Mouse (Mus musculus): Measurements from ENCODE around the gene Clec11a. TPM values are rescaled to one million over a fixed set of nuclear protein-coding genes. Genes with fewer than 3 reads are reported as not detected.
A peak's percentile ranks its signal among the peaks of the same experiment; 100 is the strongest.

Gene Clec11a
- polyA plus RNA-seq, 1 experiment = not detected

DNA sequence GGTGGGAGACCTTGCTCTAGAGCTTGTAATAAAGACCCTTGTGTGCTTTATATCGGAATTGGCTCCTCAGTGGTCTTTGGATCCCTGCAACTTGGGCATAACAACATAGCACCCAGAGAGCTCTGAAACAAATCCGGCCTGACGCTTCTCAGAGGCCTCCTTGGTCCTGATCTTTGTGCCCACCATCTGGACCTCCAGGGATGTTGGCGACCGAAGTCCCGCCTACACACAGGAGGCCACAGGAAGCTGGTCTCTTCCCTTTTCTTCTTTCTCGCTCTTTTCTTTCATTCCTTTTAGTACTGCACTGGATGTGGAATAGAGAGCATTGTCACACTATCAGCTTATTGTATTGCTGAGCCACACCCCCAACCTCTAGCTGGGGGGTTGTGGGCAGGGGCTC is 33.3 kb downstream of the Clec11a start:
- TF ChIP-seq POLR2A (IDR thresholded peaks at IDR 0.05; ENCODE audit: insufficient read depth, low read depth, low read length) = no peak
- TF ChIP-seq CTCF (IDR thresholded peaks at IDR 0.05; ENCODE audit: insufficient read depth, low read depth, low read length) = no peak
- WGBS = 66% methylated on average over 7 of the region's 7 CpGs
- H3K4me1 ChIP-seq (ENCODE audit: control insufficient read depth, insufficient read depth, low read length) = no peaks in the 10 kb centered on the region

GRCm38 (mm10) chr7:44272546-44272945 is 34.2 kb downstream of the Clec11a start:
- no peak overlapping the region for H3K4me3 ChIP-seq (ENCODE audit: insufficient read depth, low read depth, low read length)
- WGBS = 87% methylated on average over 7 of the region's 7 CpGs
- TF ChIP-seq CTCF (IDR thresholded peaks at IDR 0.05; ENCODE audit: insufficient read depth, low read depth, low read length) (no peak), POLR2A (IDR thresholded peaks at IDR 0.05; ENCODE audit: insufficient read depth, low read depth, low read length) (no peak)
- no peaks in the 10 kb centered on the region for H3K4me1 ChIP-seq (ENCODE audit: control insufficient read depth, insufficient read depth, low read length)
- no peak overlapping the region for H3K27ac ChIP-seq (ENCODE audit: insufficient read depth, low read depth, low read length)

More for the DNA sequence above, 33.3 kb downstream of the Clec11a start:
- Histone ChIP-seq H3K4me3 (ENCODE audit: insufficient read depth, low read depth, low read length) (no peak overlapping the region), H3K27ac (ENCODE audit: insufficient read depth, low read depth, low read length) (no peak overlapping the region)

- H3K27ac ChIP-seq (ENCODE audit: insufficient read depth, low read depth, low read length) = no peak overlapping the region
- H3K4me3 ChIP-seq (ENCODE audit: insufficient read depth, low read depth, low read length) = no peak overlapping the region
- TF ChIP-seq POLR2A (IDR thresholded peaks at IDR 0.05; ENCODE audit: insufficient read depth, low read depth, low read length) (no peak), CTCF (IDR thresholded peaks at IDR 0.05; ENCODE audit: insufficient read depth, low read depth, low read length) (no peak)
- WGBS = 58% methylated on average over 2 of the region's 2 CpGs
- no peaks in the 10 kb centered on the region for H3K4me1 ChIP-seq (ENCODE audit: control insufficient read depth, insufficient read depth, low read length)
Measured at GRCm38 (mm10) chr7:44271309-44271708, 35.4 kb downstream of the Clec11a start.

- WGBS = 85% methylated on average over 2 of the region's 2 CpGs
- Histone ChIP-seq H3K4me3 (ENCODE audit: insufficient read depth, low read depth, low read length) (no peak overlapping the region), H3K4me1 (ENCODE audit: control insufficient read depth, insufficient read depth, low read length) (no peaks in the 10 kb centered on the region), H3K27ac (ENCODE audit: insufficient read depth, low read depth, low read length) (no peak overlapping the region)
- TF ChIP-seq CTCF (IDR thresholded peaks at IDR 0.05; ENCODE audit: insufficient read depth, low read depth, low read length) = no peak
- no peak for TF ChIP-seq POLR2A (IDR thresholded peaks at IDR 0.05; ENCODE audit: insufficient read depth, low read depth, low read length)
Measured at GRCm38 (mm10) chr7:44269397-44269796, 37.3 kb downstream of the Clec11a start.

- Histone ChIP-seq H3K4me1 (ENCODE audit: control insufficient read depth, insufficient read depth, low read length) (peaks cover 3% of the 10 kb centered on the region), H3K4me3 (ENCODE audit: insufficient read depth, low read depth, low read length) (no peak overlapping the region), H3K27ac (ENCODE audit: insufficient read depth, low read depth, low read length) (no peak overlapping the region)
- TF ChIP-seq CTCF (IDR thresholded peaks at IDR 0.05; ENCODE audit: insufficient read depth, low read depth, low read length) = no peak
- no peak for TF ChIP-seq POLR2A (IDR thresholded peaks at IDR 0.05; ENCODE audit: insufficient read depth, low read depth, low read length)
- WGBS = 82% methylated on average over 11 of the region's 11 CpGs
Measured at GRCm38 (mm10) chr7:44268117-44268516, 38.6 kb downstream of the Clec11a start.

GRCm38 (mm10) chr7:44262791-44263643 is 43.7 kb downstream of the Clec11a start:
- peak overlapping the region; percentile 38 for H3K4me3 ChIP-seq (ENCODE audit: insufficient read depth, low read depth, low read length)
- H3K4me1 ChIP-seq (ENCODE audit: control insufficient read depth, insufficient read depth, low read length) = peaks cover 5% of the 10 kb centered on the region
- no peak overlapping the region for H3K27ac ChIP-seq (ENCODE audit: insufficient read depth, low read depth, low read length)
- TF ChIP-seq CTCF (IDR thresholded peaks at IDR 0.05; ENCODE audit: insufficient read depth, low read depth, low read length) (peak; percentile 62), POLR2A (IDR thresholded peaks at IDR 0.05; ENCODE audit: insufficient read depth, low read depth, low read length) (no peak)
- WGBS = 5% methylated on average over 34 of the region's 34 CpGs

GRCm38 (mm10) chr7:44261147-44261546 is 45.6 kb downstream of the Clec11a start, which contains the start of gene Gm15517:
Gene Gm15517, plus strand, starts transcription at chr7:44261447.
- Histone ChIP-seq H3K27ac (ENCODE audit: insufficient read depth, low read depth, low read length) (no peak within 1 kb of the TSS), H3K4me1 (ENCODE audit: control insufficient read depth, insufficient read depth, low read length) (peaks cover 5% of the 10 kb centered on the region), H3K4me3 (ENCODE audit: insufficient read depth, low read depth, low read length) (no peak within 1 kb of the TSS)
- TF ChIP-seq POLR2A (IDR thresholded peaks at IDR 0.05; ENCODE audit: insufficient read depth, low read depth, low read length) (no peak), CTCF (IDR thresholded peaks at IDR 0.05; ENCODE audit: insufficient read depth, low read depth, low read length) (no peak)
- WGBS = 59% methylated on average over 5 of the region's 5 CpGs

DNA sequence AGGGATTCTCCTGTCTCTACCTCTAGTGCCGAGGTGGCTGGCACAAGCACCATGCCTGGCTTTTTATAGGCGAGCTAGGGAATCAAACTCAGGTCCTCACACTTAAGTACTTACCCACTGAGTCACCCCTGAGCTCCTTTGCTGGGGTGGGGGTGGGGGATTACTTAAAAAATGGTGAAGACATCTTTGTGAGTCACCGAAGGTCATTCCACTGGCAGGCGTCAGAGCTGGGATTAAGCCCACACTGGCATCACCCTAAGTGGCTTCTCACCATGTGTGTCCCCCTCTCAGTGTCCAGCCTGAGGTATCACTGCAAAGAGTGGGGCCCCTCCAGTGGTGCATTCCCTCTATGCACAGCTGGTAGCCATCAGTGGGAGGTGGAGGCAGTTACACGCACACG is 46.3 kb downstream of the Clec11a start:
- Histone ChIP-seq H3K4me1 (ENCODE audit: control insufficient read depth, insufficient read depth, low read length) (peaks cover 5% of the 10 kb centered on the region), H3K27ac (ENCODE audit: insufficient read depth, low read depth, low read length) (no peak overlapping the region), H3K4me3 (ENCODE audit: insufficient read depth, low read depth, low read length) (no peak overlapping the region)
- 70% methylated on average over 6 of the region's 6 CpGs for WGBS
- TF ChIP-seq CTCF (IDR thresholded peaks at IDR 0.05; ENCODE audit: insufficient read depth, low read depth, low read length) (no peak), POLR2A (IDR thresholded peaks at IDR 0.05; ENCODE audit: insufficient read depth, low read depth, low read length) (no peak)

- no peak for TF ChIP-seq POLR2A (IDR thresholded peaks at IDR 0.05; ENCODE audit: insufficient read depth, low read depth, low read length)
- no peak for TF ChIP-seq CTCF (IDR thresholded peaks at IDR 0.05; ENCODE audit: insufficient read depth, low read depth, low read length)
- Histone ChIP-seq H3K4me3 (ENCODE audit: insufficient read depth, low read depth, low read length) (no peak within 1 kb of the TSS), H3K4me1 (ENCODE audit: control insufficient read depth, insufficient read depth, low read length) (peaks cover 5% of the 10 kb centered on the region; the same call in 1 of the 2 replicates), H3K27ac (ENCODE audit: insufficient read depth, low read depth, low read length) (no peak within 1 kb of the TSS)
- 84% methylated on average over 4 of the region's 4 CpGs for WGBS
Measured at GRCm38 (mm10) chr7:44257278-44257677, 49.4 kb downstream of the Clec11a start, which contains the start of gene Acp4. Gene Acp4, minus strand, starts transcription at chr7:44257378.

Data from olfactory bulb, adult 2 months (tissue).